Mouse (Mus musculus) heart, adult 2 months (tissue): ENCODE results near the gene Ift88.

Experiments
- EP300 ChIP-seq: fragments of 200-500 bp; IDR thresholded peaks from 2 replicates; pipeline ENCODE4 v1.6.1; 2011; ENCODE audit warnings: low read depth, low read length, control low read depth; ENCODE audit not compliant: insufficient read depth
- POLR2A ChIP-seq: fragments of 200-500 bp; IDR thresholded peaks from 2 replicates; pipeline ENCODE4 v1.6.1; 2011; ENCODE audit warnings: mild to moderate bottlenecking, low read depth, low read length, control low read depth; ENCODE audit not compliant: insufficient read depth

DNA sequence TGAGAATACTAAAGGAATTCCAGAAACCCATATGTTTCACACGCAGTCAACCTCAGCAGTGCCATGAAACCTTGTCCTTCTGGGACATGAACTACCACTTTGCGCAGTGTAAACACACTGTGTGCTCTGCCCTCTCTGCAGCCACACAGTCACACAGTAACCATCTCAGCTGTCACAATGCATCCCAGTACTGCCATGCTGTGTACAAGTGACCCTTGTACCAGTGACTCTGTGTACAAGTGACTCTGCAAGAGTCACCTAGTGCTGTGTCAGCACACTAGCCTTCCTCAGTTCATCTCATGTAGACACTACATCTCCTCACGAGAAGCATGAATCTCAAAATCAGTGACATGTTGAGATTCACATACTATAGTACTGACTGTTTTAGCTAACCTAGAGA, 108.7 kb downstream of the Ift88 start:
- TF ChIP-seq POLR2A = no peak
- no peak for TF ChIP-seq EP300
